Mouse (Mus musculus) limb, embryonic 13.5 days (tissue): Measurements from ENCODE around the gene Specc1. TPM values are rescaled to one million over a fixed set of nuclear protein-coding genes. Genes with fewer than 3 reads are reported as not detected.

Experiments
- ATAC-seq: fragments of 200-750 bp; cut with Nextera tagmentation; 2 replicates; pipeline ENCODE4 v1.8.0; 2017; ENCODE audit warnings: low read depth, moderate number of reproducible peaks, moderate TSS enrichment; ENCODE audit not compliant: low FRiP score
- H3K27ac ChIP-seq: fragments of 300-500 bp; sonication (generic); 2 replicates; pipeline ENCODE4 v1.5.1; 2015; ENCODE audit warnings: inconsistent platforms, mild to moderate bottlenecking, moderate library complexity
- H3K27me3 ChIP-seq: fragments of 300-500 bp; sonication (generic); 2 replicates; pipeline ENCODE4 v1.6.1; 2015; ENCODE audit warnings: mild to moderate bottlenecking, inconsistent platforms
- H3K36me3 ChIP-seq: fragments of 300-500 bp; sonication (generic); 2 replicates; pipeline ENCODE4 v1.6.1; 2015; ENCODE audit warnings: inconsistent platforms, mild to moderate bottlenecking, moderate library complexity
- H3K4me1 ChIP-seq: fragments of 300-500 bp; sonication (generic); 2 replicates; pipeline ENCODE4 v1.6.1; 2015; ENCODE audit warnings: inconsistent platforms
- H3K4me2 ChIP-seq: fragments of 300-500 bp; sonication (generic); replicated peaks from 2 replicates; pipeline ENCODE4 v1.6.1; 2015; ENCODE audit warnings: inconsistent platforms, mild to moderate bottlenecking, moderate library complexity
- H3K4me3 ChIP-seq: fragments of 300-500 bp; sonication (generic); 2 replicates; pipeline ENCODE4 v1.5.1; 2015; ENCODE audit warnings: moderate library complexity, mild to moderate bottlenecking, inconsistent platforms
- H3K9ac ChIP-seq: fragments of 300-500 bp; sonication (generic); 2 replicates; pipeline ENCODE4 v1.6.1; 2015; ENCODE audit warnings: mild to moderate bottlenecking, inconsistent platforms
- H3K9me3 ChIP-seq: fragments of 300-500 bp; sonication (generic); 2 replicates; pipeline ENCODE4 v1.6.1; 2016; ENCODE audit warnings: inconsistent platforms
- WGBS: fragments of 180-500 bp; shearing (Covaris S2); methylation state at CpG from one replicate; pipeline ENCODE4 v1.1.7; 2015; 5-methylcytosine and 5-hydroxymethylcytosine counted together
- polyA plus RNA-seq: library from polyadenylated mRNA; unstranded; fragments of >200 nt; fragmentation: Nextera tagmentation; extraction: Ambion mirVana; gene quantifications from 2 replicates; pipeline ENCODE4 v1.2.1, GENCODE M21; 2015

Specc1 gene
- polyA plus RNA-seq, 1 experiment from 2014 or later: 12.3 TPM

DNA sequence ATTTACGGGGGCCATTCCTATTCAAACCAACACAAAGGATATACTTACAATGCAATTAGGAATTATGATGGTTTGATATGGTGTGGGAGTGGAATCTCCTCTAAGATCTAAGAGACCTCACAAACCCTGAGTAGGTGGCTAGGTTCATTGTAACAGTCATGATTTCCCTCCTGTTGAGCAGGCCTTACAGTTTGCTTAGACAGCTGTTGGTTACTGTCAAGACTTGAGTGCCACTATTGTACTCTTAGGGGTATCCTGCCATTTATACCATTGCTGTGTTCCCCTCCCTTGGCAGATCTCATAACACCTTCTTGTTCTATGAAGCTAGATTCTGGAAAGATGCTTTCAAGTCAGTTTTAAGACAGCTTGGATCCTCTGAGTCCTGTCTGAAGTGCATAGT is 78.7 kb downstream of the Specc1 start:
- no peak for ATAC-seq
- H3K9ac ChIP-seq: no peak overlapping the region
- no peak overlapping the region for H3K4me2 ChIP-seq
- H3K4me3 ChIP-seq: no peak overlapping the region
- H3K9me3 ChIP-seq: no peaks in the 10 kb centered on the region
- no peak overlapping the region for H3K27ac ChIP-seq
- H3K4me1 ChIP-seq: no peaks in the 10 kb centered on the region
- no peaks in the 10 kb centered on the region for H3K36me3 ChIP-seq
- WGBS: 90% methylated on average over 1 of the region's 1 CpGs
- no peaks in the 10 kb centered on the region for H3K27me3 ChIP-seq

DNA sequence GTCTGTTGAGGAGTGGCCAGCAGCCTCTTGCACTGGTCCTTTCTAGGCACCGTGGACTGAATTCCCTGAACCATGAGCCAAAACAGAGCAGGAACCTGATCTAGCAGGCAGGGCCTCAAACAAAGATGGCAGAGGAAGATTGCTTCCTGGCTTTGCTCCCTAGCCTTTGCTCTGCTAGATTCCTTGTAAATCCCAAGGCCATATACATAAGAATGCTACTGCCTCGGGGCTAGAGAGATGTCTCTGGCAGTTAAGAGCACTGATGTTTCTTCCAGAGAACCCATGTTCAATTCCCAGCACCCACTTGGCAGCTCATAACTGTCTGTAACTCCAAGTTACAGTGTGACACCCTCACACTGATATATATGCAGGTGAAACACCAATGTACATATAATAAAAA is 83.6 kb downstream of the Specc1 start:
- Histone ChIP-seq H3K9ac (no peak overlapping the region), H3K27me3 (no peaks in the 10 kb centered on the region), H3K4me3 (no peak overlapping the region), H3K9me3 (no peaks in the 10 kb centered on the region), H3K27ac (no peak overlapping the region), H3K36me3 (no peaks in the 10 kb centered on the region), H3K4me1 (no peaks in the 10 kb centered on the region), H3K4me2 (no peak overlapping the region)
- WGBS: 68% methylated on average over 2 of the region's 2 CpGs
- no peak for ATAC-seq

DNA sequence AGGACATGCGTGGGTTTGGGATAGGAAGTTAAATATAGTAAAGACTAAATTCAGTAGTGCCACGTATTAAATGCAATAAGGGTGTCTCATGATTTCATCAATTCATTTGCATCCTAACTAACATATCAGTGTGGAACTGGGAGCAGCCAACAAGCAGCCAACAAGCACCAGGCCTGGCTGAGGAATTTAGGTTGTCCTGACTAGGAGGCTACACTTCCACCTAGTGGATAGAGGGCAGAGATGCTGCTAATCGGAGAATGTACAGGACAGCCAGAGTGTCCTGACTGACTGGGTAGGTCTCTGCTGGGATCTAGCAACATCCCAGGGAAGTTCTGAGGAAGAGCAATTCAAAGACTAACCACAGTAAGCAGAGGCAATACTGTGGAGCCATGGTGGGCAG is 88.1 kb downstream of the Specc1 start:
- no peaks in the 10 kb centered on the region for H3K9me3 ChIP-seq
- no peaks in the 10 kb centered on the region for H3K27me3 ChIP-seq
- no peak overlapping the region for H3K4me3 ChIP-seq
- H3K27ac ChIP-seq: no peak overlapping the region
- no peak overlapping the region for H3K9ac ChIP-seq
- H3K4me1 ChIP-seq: no peaks in the 10 kb centered on the region
- WGBS: 40% methylated on average over 3 of the region's 3 CpGs
- H3K36me3 ChIP-seq: no peaks in the 10 kb centered on the region
- no peak for ATAC-seq
- H3K4me2 ChIP-seq: no peak overlapping the region

DNA sequence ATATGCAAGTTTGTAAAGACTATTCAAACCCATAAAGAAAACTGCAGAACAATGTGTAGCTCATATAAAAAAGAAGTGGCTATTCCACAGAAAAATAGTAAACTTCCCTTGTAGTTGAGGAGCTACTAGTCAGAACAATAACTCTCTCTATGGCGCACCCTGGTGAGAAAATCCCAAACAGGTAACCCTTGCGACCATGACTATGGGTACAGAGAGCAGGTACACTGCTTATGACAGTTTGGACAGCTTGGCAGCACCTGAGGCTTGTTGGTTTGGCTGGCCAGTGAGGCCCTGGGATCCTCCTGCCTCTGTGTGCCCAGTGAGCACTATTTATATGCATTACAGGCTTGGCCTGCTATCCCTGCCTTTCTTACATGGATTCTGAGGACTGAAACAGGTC is 89.4 kb downstream of the Specc1 start:
- Histone ChIP-seq H3K9me3 (no peaks in the 10 kb centered on the region), H3K27ac (no peak overlapping the region), H3K36me3 (no peaks in the 10 kb centered on the region), H3K9ac (no peak overlapping the region), H3K27me3 (no peaks in the 10 kb centered on the region), H3K4me3 (no peak overlapping the region), H3K4me1 (no peaks in the 10 kb centered on the region), H3K4me2 (no peak overlapping the region)
- 55% methylated on average over 2 of the region's 2 CpGs for WGBS
- ATAC-seq: no peak

DNA sequence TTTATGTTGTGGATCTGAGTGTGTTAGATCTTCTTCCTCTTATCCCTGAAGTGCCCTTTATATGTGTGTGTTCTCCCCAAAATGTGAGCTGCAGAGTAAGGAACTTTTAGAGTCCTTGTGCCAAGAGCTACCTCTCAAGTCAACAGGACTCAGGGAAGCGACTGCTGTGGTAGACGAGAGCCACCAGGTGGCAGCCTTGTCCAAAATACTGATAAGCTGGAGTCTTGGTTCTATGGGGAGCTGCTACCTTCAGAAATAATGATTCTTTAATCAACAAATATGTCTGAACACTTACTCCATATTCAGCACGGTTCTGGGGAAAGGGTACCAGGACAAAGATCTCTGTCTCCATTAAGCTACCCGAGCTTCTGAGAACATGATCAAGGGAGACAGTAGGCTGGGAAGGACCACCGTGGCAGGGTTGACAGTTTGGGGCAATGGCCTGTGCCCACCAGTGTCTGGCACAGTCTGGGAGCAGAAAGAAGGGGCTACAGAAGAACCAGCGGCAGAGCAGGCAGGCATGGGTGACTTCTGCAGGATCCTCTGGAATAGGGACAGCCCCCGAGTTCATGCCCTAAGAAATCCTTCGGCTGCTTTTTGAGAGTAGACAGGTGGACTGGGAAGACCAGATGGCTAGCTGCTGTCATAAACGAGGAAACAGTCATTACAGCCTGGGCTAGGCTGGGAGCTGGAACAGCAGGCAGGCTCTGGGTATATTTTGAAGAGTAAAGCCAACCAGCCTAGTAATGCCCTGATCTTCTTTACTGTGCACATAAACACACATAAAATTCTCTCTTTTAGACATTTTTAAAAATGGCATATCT is 91.5 kb downstream of the Specc1 start:
- WGBS: 31% methylated on average over 9 of the region's 9 CpGs
- no peak for ATAC-seq
- no peak overlapping the region for H3K4me2 ChIP-seq

DNA sequence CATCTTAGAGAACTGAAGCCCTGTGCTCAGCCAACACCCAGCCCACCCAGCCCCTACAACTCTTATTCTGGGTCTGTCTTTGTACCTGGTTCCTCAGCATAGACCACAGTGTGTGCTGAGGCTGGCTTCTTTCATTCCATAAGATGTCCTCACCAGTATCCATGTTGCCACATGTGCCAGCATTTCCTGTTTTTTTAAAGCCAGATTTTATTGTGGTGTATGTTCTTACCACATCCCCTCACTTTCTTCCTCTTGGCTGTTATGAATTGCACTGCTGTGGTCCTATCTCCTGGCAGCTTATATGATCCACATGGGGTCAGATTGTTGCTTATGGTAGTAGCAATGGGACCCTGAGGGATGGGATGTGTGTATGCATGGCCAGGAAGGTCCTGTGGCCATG is 92.6 kb downstream of the Specc1 start:
- H3K4me3 ChIP-seq: no peak overlapping the region
- ATAC-seq: no peak
- no peak overlapping the region for H3K27ac ChIP-seq
- no peaks in the 10 kb centered on the region for H3K27me3 ChIP-seq
- H3K9me3 ChIP-seq: no peaks in the 10 kb centered on the region
- no peak overlapping the region for H3K4me2 ChIP-seq
- no peak overlapping the region for H3K9ac ChIP-seq
- no peaks in the 10 kb centered on the region for H3K36me3 ChIP-seq
- H3K4me1 ChIP-seq: no peaks in the 10 kb centered on the region

More for the DNA sequence above, 91.5 kb downstream of the Specc1 start:
- Histone ChIP-seq H3K4me1 (no peaks in the 10 kb centered on the region), H3K4me3 (no peak overlapping the region), H3K9me3 (no peaks in the 10 kb centered on the region), H3K9ac (no peak overlapping the region), H3K27me3 (no peaks in the 10 kb centered on the region), H3K27ac (no peak overlapping the region), H3K36me3 (no peaks in the 10 kb centered on the region)

DNA sequence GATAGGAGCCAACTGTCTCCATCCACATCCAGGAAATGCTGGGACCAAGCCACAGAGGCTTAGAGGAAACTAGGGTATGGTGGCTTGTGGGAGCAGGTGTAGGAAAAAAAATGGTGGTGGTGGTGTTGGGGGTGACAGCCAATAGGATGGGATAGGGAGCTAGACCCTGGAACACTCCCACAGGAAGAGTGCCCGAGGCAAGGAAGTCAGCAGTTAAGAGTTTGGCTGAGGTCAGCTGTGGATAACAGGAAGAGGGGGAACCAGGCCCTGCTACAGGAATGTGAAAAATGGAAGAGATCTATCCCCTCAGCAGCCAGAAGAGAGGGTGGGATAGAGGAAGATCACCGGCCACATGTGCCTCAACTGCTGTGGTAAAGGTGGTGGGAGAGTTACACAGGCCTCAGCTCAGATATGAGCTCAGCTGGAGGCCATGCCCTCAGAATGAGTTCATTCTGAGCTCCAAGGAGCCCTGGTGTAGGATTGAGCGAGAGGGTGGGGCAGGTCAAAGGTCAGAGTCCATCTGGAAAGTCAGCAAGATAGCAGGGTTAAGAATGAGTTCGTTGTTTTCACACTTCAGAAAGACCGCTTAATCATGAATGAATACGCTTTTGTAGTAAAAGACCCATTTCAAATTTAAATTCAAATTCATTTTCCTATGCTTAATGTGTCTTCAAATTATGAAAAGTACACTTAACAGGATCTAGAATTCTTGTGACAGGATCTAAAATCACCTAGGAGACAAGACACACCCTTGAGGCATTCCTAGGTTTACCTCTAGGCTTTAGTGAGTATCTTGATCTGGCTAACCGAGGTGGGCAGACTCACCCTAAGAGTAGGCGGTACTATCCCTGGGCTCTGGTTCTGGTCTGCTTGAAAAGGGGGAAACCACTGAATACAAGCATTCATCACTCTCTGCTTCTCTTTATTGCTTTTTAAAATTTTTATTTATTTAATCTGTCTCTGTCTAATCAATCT is 94.1 kb downstream of the Specc1 start:
- Histone ChIP-seq H3K4me2 (no peak overlapping the region), H3K36me3 (no peaks in the 10 kb centered on the region), H3K27me3 (no peaks in the 10 kb centered on the region), H3K4me1 (no peaks in the 10 kb centered on the region), H3K9ac (no peak overlapping the region), H3K27ac (no peak overlapping the region), H3K9me3 (no peaks in the 10 kb centered on the region), H3K4me3 (no peak overlapping the region)
- WGBS: 66% methylated on average over 8 of the region's 8 CpGs
- no peak for ATAC-seq

DNA sequence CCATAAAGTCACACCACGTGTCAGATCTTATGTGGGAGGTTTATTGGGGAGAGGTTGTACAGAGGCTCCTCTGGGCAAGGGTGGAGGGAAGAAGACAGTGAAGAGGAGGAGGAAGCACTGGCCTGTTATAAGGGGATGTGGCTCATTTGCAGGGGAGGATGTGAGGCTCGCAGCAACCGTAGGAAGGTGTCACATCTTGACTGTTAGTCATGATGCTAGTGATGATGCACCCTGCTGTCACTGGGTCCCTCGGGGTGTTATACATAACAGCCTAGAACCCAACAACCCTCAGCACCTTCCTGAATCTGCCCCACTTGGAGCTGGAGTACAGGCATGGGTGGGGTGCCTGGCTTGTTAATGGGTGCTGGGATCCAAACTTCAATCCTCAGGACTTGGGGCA is 94.9 kb downstream of the Specc1 start:
- no peak overlapping the region for H3K4me3 ChIP-seq
- no peaks in the 10 kb centered on the region for H3K27me3 ChIP-seq
- no peaks in the 10 kb centered on the region for H3K9me3 ChIP-seq
- WGBS: 83% methylated on average over 4 of the region's 4 CpGs
- ATAC-seq: no peak
- no peak overlapping the region for H3K27ac ChIP-seq
- no peak overlapping the region for H3K4me2 ChIP-seq
- H3K4me1 ChIP-seq: no peaks in the 10 kb centered on the region
- no peaks in the 10 kb centered on the region for H3K36me3 ChIP-seq
- no peak overlapping the region for H3K9ac ChIP-seq

DNA sequence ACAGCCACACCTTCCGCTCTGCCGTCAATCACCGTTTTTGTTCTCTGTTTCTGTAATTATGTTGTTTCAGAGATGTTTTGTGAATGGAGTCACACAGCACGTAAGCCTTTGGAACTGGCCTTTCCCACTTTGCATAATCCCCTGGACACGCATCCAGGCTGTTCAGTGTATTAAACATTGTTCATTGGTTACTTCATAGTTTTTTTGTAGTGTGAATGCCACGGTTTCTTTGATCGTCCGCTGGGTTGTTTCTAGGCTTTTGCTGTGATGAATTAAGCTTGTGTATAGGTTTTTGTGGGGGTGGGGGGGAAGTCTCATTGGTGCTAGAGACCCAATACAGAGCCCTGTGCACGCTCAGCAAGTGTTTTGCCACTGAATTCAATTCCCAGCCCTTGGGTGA is 97.4 kb downstream of the Specc1 start:
- H3K36me3 ChIP-seq: no peaks in the 10 kb centered on the region
- H3K4me2 ChIP-seq: no peak overlapping the region
- ATAC-seq: no peak
- no peaks in the 10 kb centered on the region for H3K9me3 ChIP-seq
- H3K27me3 ChIP-seq: no peaks in the 10 kb centered on the region
- no peaks in the 10 kb centered on the region for H3K4me1 ChIP-seq
- H3K9ac ChIP-seq: no peak overlapping the region
- H3K4me3 ChIP-seq: no peak overlapping the region
- WGBS: 85% methylated on average over 9 of the region's 9 CpGs
- no peak overlapping the region for H3K27ac ChIP-seq

DNA sequence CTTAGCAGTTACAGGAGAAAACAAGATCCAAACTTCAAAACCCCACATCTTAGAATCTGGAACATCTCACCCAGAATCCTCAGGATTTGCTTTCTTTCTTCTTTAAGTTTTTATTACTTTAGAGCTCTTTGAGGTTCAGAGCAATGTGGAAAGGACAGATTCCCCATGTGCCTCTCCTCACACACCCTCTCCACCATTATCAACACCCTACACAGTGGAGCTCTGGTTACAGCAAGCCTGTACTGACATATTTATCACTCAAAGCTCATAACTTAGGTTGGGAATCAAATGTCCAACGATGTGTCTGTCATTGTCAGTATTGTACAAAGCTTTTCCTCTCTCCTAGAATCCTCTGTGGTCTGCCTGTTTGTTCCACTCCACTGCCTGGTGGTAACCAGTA is 108.0 kb downstream of the Specc1 start:
- Histone ChIP-seq H3K4me1 (no peaks in the 10 kb centered on the region), H3K27ac (no peak overlapping the region), H3K4me2 (no peak overlapping the region), H3K9me3 (no peaks in the 10 kb centered on the region), H3K9ac (no peak overlapping the region), H3K4me3 (no peak overlapping the region), H3K27me3 (no peaks in the 10 kb centered on the region), H3K36me3 (no peaks in the 10 kb centered on the region)
- no peak for ATAC-seq
- WGBS: 39% methylated on average over 1 of the region's 1 CpGs

DNA sequence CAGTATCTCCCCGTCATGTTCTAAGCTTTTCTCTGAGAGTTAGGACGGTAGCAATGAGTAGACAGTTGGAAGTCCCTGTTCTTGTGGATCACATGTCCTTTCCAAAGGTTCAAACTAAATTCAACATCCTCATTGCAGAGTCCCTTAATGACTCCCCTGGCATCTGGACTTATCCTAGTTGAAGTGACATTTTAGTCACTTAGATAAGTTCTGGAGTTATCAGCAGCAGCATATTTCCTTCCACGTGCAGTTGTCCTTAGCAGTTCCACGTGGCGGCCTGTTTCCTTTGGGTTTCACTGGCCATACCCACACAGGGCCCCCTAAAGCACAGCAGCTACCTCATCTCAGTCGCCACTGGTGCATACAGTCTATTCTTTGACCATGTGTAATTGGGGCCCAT is 109.1 kb downstream of the Specc1 start:
- ATAC-seq: no peak
- Histone ChIP-seq H3K36me3 (no peaks in the 10 kb centered on the region), H3K4me3 (no peak overlapping the region), H3K27ac (no peak overlapping the region), H3K9ac (no peak overlapping the region), H3K9me3 (no peaks in the 10 kb centered on the region), H3K27me3 (no peaks in the 10 kb centered on the region), H3K4me1 (no peaks in the 10 kb centered on the region), H3K4me2 (no peak overlapping the region)
- WGBS: 68% methylated on average over 6 of the region's 6 CpGs

DNA sequence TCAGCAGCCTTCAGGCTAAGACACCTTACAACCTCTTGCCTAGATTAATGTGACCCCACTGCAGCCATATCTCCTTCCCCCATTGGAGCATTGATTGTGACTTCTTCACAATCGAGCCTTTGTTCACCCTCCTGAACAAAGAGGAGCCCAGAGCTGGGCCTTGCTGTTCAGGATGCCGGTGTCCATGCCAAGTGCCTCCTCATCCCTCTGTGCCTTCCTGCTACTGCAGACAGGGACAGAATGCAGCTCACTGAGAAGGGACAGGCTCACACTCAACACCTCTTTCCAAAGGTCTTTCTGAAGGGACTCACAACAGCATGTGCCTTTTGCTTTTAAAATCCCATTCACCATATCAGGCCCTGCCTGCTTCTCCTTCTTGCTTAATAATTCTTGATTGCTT is 113.0 kb downstream of the Specc1 start:
- Histone ChIP-seq H3K4me1 (no peaks in the 10 kb centered on the region), H3K4me2 (no peak overlapping the region), H3K9me3 (no peaks in the 10 kb centered on the region), H3K9ac (no peak overlapping the region), H3K27ac (no peak overlapping the region), H3K4me3 (no peak overlapping the region), H3K27me3 (no peaks in the 10 kb centered on the region), H3K36me3 (no peaks in the 10 kb centered on the region)
- 73% methylated on average over 2 of the region's 2 CpGs for WGBS
- no peak for ATAC-seq
